Mouse (Mus musculus) embryonic facial prominence, embryonic 11.5 days (tissue): Measurements from ENCODE around the gene Rhox8. TPM values are rescaled to one million over a fixed set of nuclear protein-coding genes. Genes with fewer than 3 reads are reported as not detected.
"Not testable (repeated sequence)": the region's sequence is repeated elsewhere in the genome, so short reads cannot be mapped to it uniquely, and the experiment has no call there.

ENCODE experiments used
- ATAC-seq: fragments of 200-750 bp; cut with Nextera tagmentation; replicated peaks from 2 replicates; pipeline ENCODE4 v1.8.0; 2017; ENCODE audit warnings: low read depth; ENCODE audit not compliant: insufficient number of reproducible peaks, low FRiP score, low TSS enrichment
- DNase-seq: peaks from one replicate; pipeline ENCODE4 v3.0.0-alpha.2; 2015; ENCODE audit warnings: low spot score
- H3K27ac ChIP-seq: fragments of 300-500 bp; sonication (generic); replicated peaks from 2 replicates; pipeline ENCODE4 v1.5.1; 2014; ENCODE audit warnings: mild to moderate bottlenecking, low read depth, low read length, control low read depth
- H3K27me3 ChIP-seq: fragments of 300-500 bp; sonication (generic); 2 replicates; pipeline ENCODE4 v1.6.1; 2014; ENCODE audit warnings: mild to moderate bottlenecking, low read length, moderate library complexity, mixed read lengths; ENCODE audit not compliant: control insufficient read depth, insufficient read depth
- H3K36me3 ChIP-seq: fragments of 300-500 bp; sonication (generic); replicated peaks from 2 replicates; pipeline ENCODE4 v1.6.1; 2014; ENCODE audit warnings: low read depth, mild to moderate bottlenecking, low read length, moderate library complexity, mixed read lengths; ENCODE audit not compliant: control insufficient read depth, insufficient read depth
- H3K4me1 ChIP-seq: fragments of 300-500 bp; sonication (generic); 2 replicates; pipeline ENCODE4 v1.6.1; 2014; ENCODE audit warnings: low read length, mixed read lengths; ENCODE audit not compliant: control insufficient read depth, insufficient read depth
- H3K4me2 ChIP-seq: fragments of 300-500 bp; sonication (generic); 2 replicates; pipeline ENCODE4 v1.6.1; 2014; ENCODE audit warnings: low read depth, mild to moderate bottlenecking, control low read depth, low read length, moderate library complexity
- H3K4me3 ChIP-seq: fragments of 300-500 bp; sonication (generic); 2 replicates; pipeline ENCODE4 v1.5.1; 2014; ENCODE audit warnings: low read depth, low read length, control low read depth
- H3K9ac ChIP-seq: fragments of 300-500 bp; sonication (generic); replicated peaks from 2 replicates; pipeline ENCODE4 v1.6.1; 2014; ENCODE audit warnings: mild to moderate bottlenecking, control low read depth, low read length
- H3K9me3 ChIP-seq: fragments of 300-500 bp; sonication (generic); replicated peaks from 2 replicates; pipeline ENCODE4 v1.6.1; 2016; ENCODE audit warnings: mild to moderate bottlenecking, low read length, inconsistent platforms, mixed read lengths; ENCODE audit not compliant: control insufficient read depth
- WGBS: fragments of 180-500 bp; shearing (Covaris S2); extraction: QIAGEN DNeasy Blood & Tissue Kit; methylation state at CpG from one replicate; pipeline ENCODE4 v1.1.7; 2014; 5-methylcytosine and 5-hydroxymethylcytosine counted together
- polyA plus RNA-seq: library from polyadenylated mRNA; unstranded; fragments of >200 nt; fragmentation: Nextera tagmentation; extraction: Ambion mirVana; gene quantifications from 2 replicates; pipeline ENCODE4 v1.2.1, GENCODE M21; 2014

Gene Rhox8
- polyA plus RNA-seq, result not detected in 2 replicates

- no peaks in the 10 kb centered on the region for H3K36me3 ChIP-seq
- H3K9me3 ChIP-seq, result no peaks in the 10 kb centered on the region
- WGBS, result 82% methylated on average over 4 of the region's 4 CpGs
- ATAC-seq (no peak), DNase-seq (no peak)
- H3K27ac ChIP-seq, result no peak within 1 kb of the TSS
- H3K27me3 ChIP-seq, result no peaks in the 10 kb centered on the region
- H3K9ac ChIP-seq, result no peak within 1 kb of the TSS
- no peak within 1 kb of the TSS for H3K4me2 ChIP-seq
- H3K4me3 ChIP-seq, result no peak within 1 kb of the TSS
- H3K4me1 ChIP-seq, result no peaks in the 10 kb centered on the region
Measured at GRCm38 (mm10) chrX:37878844-37879243, at the start of gene Rhox8. Gene Rhox8, minus strand, starts transcription at chrX:37878944.

DNA sequence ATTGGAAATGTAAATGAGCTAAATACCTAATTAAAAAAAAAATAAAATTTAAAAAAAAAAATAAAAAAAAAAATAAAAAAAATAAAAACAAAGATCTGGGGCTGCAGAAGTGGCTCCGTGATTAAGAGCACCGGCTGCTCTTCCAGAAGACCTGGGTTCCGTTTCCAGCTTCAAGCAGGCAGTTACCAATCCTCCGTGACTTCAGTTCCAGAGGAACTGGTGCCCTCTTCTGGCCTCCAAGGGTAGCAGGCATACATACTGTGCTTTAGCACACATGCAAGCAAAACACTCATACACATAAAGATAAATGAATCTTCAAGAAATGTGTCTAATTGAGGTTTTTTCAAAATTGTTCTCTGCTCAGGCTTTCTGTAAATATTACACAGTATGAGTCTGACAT lies 37.6 kb upstream of the Rhox8 start:
- Histone ChIP-seq H3K27ac (no peak overlapping the region), H3K27me3 (no peaks in the 10 kb centered on the region), H3K4me1 (no peaks in the 10 kb centered on the region), H3K4me2 (no peak overlapping the region), H3K9me3 (no peaks in the 10 kb centered on the region), H3K4me3 (no peak overlapping the region), H3K36me3 (no peaks in the 10 kb centered on the region), H3K9ac (no peak overlapping the region)
- DNase-seq (no peak), ATAC-seq (no peak)
- WGBS, result 68% methylated on average over 4 of the region's 4 CpGs

DNA sequence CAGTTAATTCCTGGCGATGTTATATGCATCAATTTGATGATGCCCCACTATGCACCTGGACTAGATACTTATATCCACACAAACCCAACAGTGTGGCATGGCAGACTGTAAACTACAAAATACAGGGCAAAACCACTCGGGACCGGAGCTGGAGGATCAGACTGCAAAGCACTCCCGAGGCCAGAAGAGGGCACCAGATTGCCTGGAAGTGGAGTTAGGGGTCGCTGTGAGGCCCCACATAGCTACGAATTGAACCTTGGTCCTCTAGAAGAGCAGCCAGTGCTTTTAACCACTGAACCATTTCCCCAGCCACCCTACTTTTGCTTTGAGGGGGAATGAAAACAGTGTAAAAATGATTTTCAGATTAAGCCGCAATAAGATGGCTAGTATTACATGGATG lies 29.8 kb upstream of the Rhox8 start:
- Histone ChIP-seq H3K27me3 (no peaks in the 10 kb centered on the region), H3K36me3 (no peaks in the 10 kb centered on the region), H3K4me2 (no peak overlapping the region), H3K9me3 (no peaks in the 10 kb centered on the region), H3K9ac (no peak overlapping the region), H3K4me3 (no peak overlapping the region), H3K27ac (no peak overlapping the region), H3K4me1 (no peaks in the 10 kb centered on the region)
- WGBS, result 53% methylated on average over 7 of the region's 7 CpGs
- DNase-seq (peak; percentile 8), ATAC-seq (no peak)

DNA sequence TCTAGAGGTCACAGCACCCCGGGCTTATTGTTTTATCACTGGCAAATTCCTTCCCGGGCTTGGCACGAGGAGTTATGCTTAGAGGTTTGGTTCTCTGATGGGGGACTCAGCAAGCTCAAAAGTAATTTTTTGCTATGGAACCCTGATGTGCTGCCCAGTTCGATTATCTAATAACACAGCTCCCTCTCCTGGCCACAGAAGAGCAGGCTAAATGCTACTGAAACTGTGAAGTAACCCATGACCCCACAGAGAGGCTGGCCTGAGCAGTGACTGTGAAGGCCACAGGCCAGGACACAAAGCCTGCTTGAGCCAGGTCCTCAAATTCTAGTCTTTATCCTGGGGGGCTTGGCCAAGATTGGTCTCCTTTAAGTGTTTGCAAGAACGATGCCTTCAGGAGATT lies 25.0 kb upstream of the Rhox8 start:
- Histone ChIP-seq H3K4me1 (no peaks in the 10 kb centered on the region), H3K4me2 (no peak overlapping the region), H3K4me3 (no peak overlapping the region), H3K27me3 (no peaks in the 10 kb centered on the region), H3K36me3 (no peaks in the 10 kb centered on the region), H3K9ac (no peak overlapping the region), H3K27ac (no peak overlapping the region), H3K9me3 (no peaks in the 10 kb centered on the region)
- ATAC-seq (no peak), DNase-seq (peak; percentile 1)
- 69% methylated on average over 5 of the region's 5 CpGs for WGBS

DNA sequence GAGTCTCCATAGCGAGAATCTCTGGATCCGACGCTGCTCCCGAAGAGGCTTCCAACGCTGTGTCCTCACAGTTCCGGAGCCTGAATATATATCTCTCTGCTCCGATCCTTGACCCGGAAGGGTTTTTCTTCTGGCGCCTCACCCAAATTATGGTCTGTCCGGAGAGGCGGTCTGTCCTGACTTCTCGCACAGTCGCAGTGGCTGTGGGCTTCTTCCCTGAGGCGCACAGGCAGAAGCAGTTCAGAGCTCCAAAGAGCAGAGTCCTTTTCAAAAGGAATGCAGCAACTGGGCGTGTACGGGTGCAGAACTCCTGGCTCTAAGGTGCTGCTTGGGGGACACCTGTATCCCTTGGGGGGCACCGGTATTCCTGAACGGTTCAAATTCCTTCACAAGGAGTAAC lies 22.9 kb upstream of the Rhox8 start, which contains the start of gene Rhox9:
TSS of gene Rhox9 (minus strand) at position 101 of the 400 bp plus-strand sequence.
- 92% methylated on average over 5 of the region's 18 CpGs for WGBS
- not testable (repeated sequence) for H3K9ac ChIP-seq, H3K4me1 ChIP-seq, H3K27me3 ChIP-seq, H3K9me3 ChIP-seq, H3K4me2 ChIP-seq, ATAC-seq, H3K4me3 ChIP-seq, H3K36me3 ChIP-seq, H3K27ac ChIP-seq, DNase-seq

- H3K9me3 ChIP-seq, H3K36me3 ChIP-seq, H3K27me3 ChIP-seq, H3K9ac ChIP-seq, DNase-seq, H3K4me3 ChIP-seq, H3K27ac ChIP-seq, H3K4me1 ChIP-seq, ATAC-seq, H3K4me2 ChIP-seq: not testable (repeated sequence)
- WGBS, result 65% methylated on average over 6 of the region's 9 CpGs
Measured at GRCm38 (mm10) chrX:37897132-37897531, 18.4 kb upstream of the Rhox8 start, which contains the start of gene Rhox7b. Gene Rhox7b, minus strand, starts transcription at chrX:37897232.

DNA sequence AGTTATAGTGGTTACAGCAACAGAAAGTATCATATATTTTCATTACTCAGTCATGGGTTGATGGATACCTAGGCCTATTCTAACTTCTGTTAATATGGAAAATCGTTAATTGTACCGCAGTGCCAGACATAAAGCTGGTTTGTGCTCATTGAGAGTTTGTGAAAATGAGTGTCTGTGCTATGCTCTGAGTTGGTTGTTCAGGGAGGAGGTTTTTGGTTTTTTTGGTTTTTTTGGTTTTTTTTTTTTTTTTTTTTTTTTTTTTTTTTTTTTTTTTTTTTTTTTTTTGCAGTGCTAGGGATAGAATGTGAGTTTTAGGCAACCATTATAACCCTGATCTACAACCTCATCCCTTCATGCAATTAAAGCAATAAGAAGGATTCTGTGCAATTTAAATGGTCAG lies 7.1 kb downstream of the Rhox8 start:
- H3K4me2 ChIP-seq, result no peak overlapping the region
- no peaks in the 10 kb centered on the region for H3K36me3 ChIP-seq
- no peak overlapping the region for H3K4me3 ChIP-seq
- H3K27me3 ChIP-seq, result no peaks in the 10 kb centered on the region
- DNase-seq (no peak), ATAC-seq (no peak)
- H3K9me3 ChIP-seq, result no peaks in the 10 kb centered on the region
- H3K4me1 ChIP-seq, result no peaks in the 10 kb centered on the region
- 96% methylated on average over 2 of the region's 2 CpGs for WGBS
- no peak overlapping the region for H3K27ac ChIP-seq
- H3K9ac ChIP-seq, result no peak overlapping the region

DNA sequence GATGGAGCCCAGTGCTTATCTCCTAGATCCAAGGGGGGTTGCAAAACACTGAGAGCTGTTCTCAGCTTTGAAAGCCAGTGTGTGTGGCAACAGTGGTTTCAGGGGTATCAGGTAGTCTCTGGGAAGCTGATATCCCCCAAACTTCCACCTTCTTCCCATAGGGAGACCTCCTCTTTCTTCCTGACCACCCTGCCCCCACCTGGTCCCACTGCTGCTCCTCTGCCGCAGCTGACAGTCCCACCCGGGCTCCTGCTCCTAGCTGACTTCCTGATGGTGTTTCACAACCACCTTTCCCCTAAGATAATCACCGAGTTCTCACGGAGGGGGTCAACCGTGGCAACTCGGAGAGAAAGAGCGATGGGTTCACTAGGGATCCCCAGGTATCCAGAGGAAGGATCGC lies 47.4 kb downstream of the Rhox8 start, which contains the start of gene Rhox7a:
TSS of gene Rhox7a (plus strand) at position 301 of the 400 bp plus-strand sequence.
- WGBS, result 67% methylated on average over 8 of the region's 8 CpGs
- H3K4me2 ChIP-seq, H3K27ac ChIP-seq, H3K36me3 ChIP-seq, H3K9ac ChIP-seq, DNase-seq, H3K9me3 ChIP-seq, ATAC-seq, H3K4me3 ChIP-seq, H3K27me3 ChIP-seq, H3K4me1 ChIP-seq: not testable (repeated sequence)
